Comparison of ENCODE assay signal across 9 mouse cellular contexts in genomic region chr9:99587505-99588202, GRCm38 (mm10). TPM values are rescaled to one million over a fixed set of nuclear protein-coding genes. Genes with fewer than 3 reads are reported as not detected.
DNase-seq lines count a peak whose midpoint lies in the region; ATAC-seq and TF ChIP-seq lines count a peak whose summit lies in the region.
"Had no signal": no experiment of that assay in that cellular context is flagged by ENCODE, and none has a peak within 500 bp of the region (broad histone marks: within the 10 kb centered on the region; RNA-seq: fewer than 3 reads in every experiment).

No protein-coding gene starts in this region.

- H3K9me3 ChIP-seq in forebrain, embryonic 11.5 days (ENCODE audit: control insufficient read depth, low read length), result no peaks in the 10 kb centered on the region
- H3K9me3 ChIP-seq in forebrain, embryonic 12.5 days, result no peaks in the 10 kb centered on the region
- no peaks in the 10 kb centered on the region for H3K9me3 ChIP-seq in kidney, embryonic 16.5 days (ENCODE audit: low read length)
- H3K9me3 ChIP-seq in lung, embryonic 15.5 days, result no peaks in the 10 kb centered on the region

- no peaks in the 10 kb centered on the region for H3K79me3 ChIP-seq in C2C12 (ENCODE audit: low read depth)

- no peak overlapping the region for H3K4me2 ChIP-seq in forebrain, embryonic 11.5 days (ENCODE audit: low read depth, low read length, severe bottlenecking)
- no peak overlapping the region for H3K4me2 ChIP-seq in forebrain, embryonic 12.5 days
- no peak overlapping the region for H3K4me2 ChIP-seq in kidney, embryonic 16.5 days (replicated peaks; ENCODE audit: low read depth, low read length)
- H3K4me2 ChIP-seq in lung, embryonic 15.5 days, result no peak overlapping the region

- no peaks in the 10 kb centered on the region for H3K4me1 ChIP-seq in forebrain, embryonic 11.5 days (replicated peaks; ENCODE audit: control insufficient read depth, insufficient read depth, low read length)
- H3K4me1 ChIP-seq in forebrain, embryonic 12.5 days, result no peaks in the 10 kb centered on the region
- no peaks in the 10 kb centered on the region for H3K4me1 ChIP-seq in bone marrow, adult 2 months (ENCODE audit: control insufficient read depth, insufficient read depth, low read length)
- no peaks in the 10 kb centered on the region for H3K4me1 ChIP-seq in kidney, embryonic 16.5 days (ENCODE audit: insufficient read depth, low read length)
- no peaks in the 10 kb centered on the region for H3K4me1 ChIP-seq in lung, embryonic 15.5 days

- no peak for TF ChIP-seq POLR2A in bone marrow, adult 2 months (IDR thresholded peaks at IDR 0.05; ENCODE audit: borderline replicate concordance, control insufficient read depth, low read depth, low read length)

- peak; percentile 81 for DNase-seq in forebrain, embryonic 11.5 days (ENCODE audit: low spot score)
- peak; percentile 36 for DNase-seq in spleen, adult 12 weeks (ENCODE audit: low spot score)

- peak; percentile 46; the same call in 1 of the 2 replicates for ATAC-seq in forebrain, embryonic 11.5 days (replicated peaks; ENCODE audit: low FRiP score)
- no peak; the same call in 1 of the 2 replicates for ATAC-seq in forebrain, embryonic 12.5 days (ENCODE audit: low FRiP score)
- peak; percentile 68 for ATAC-seq in erythroid progenitor cell, adult 5-6 weeks (replicated peaks; ENCODE audit: low FRiP score, poor library complexity, severe bottlenecking)
- ATAC-seq in kidney, embryonic 16.5 days (ENCODE audit: low FRiP score, low TSS enrichment), result peak; percentile 42; the same call in 1 of the 2 replicates
- peak; percentile 46; the same call in 1 of the 2 replicates for ATAC-seq in lung, embryonic 15.5 days (ENCODE audit: borderline replicate concordance, extremely low read depth, low FRiP score, low TSS enrichment)

- no peaks in the 10 kb centered on the region for H3K79me2 ChIP-seq in C2C12 (ENCODE audit: control insufficient read depth, insufficient read depth)

- peak; percentile 63 for TF ChIP-seq CTCF in C2C12 (IDR thresholded peaks at IDR 0.05; ENCODE audit: control insufficient read depth, insufficient read depth, insufficient read length)
- TF ChIP-seq CTCF in bone marrow, adult 2 months (IDR thresholded peaks at IDR 0.05; ENCODE audit: control insufficient read depth, insufficient read depth, low read length), result peak; percentile 77

- no peak overlapping the region for H3K27ac ChIP-seq in forebrain, embryonic 11.5 days (ENCODE audit: low read depth, low read length)
- no peak overlapping the region for H3K27ac ChIP-seq in forebrain, embryonic 12.5 days
- no peak overlapping the region for H3K27ac ChIP-seq in bone marrow, adult 2 months (ENCODE audit: control insufficient read depth, insufficient read depth, low read depth, low read length, poor library complexity)
- no peak overlapping the region for H3K27ac ChIP-seq in kidney, embryonic 16.5 days (ENCODE audit: low read length)
- H3K27ac ChIP-seq in lung, embryonic 15.5 days, result no peak overlapping the region

- no peaks in the 10 kb centered on the region; the same call in 1 of the 2 replicates for H3K36me3 ChIP-seq in forebrain, embryonic 11.5 days (ENCODE audit: control insufficient read depth, insufficient read depth, low read length)
- peaks cover 24% of the 10 kb centered on the region for H3K36me3 ChIP-seq in forebrain, embryonic 12.5 days (replicated peaks)
- H3K36me3 ChIP-seq in C2C12 (ENCODE audit: control insufficient read depth, insufficient read depth), result peaks cover 19% of the 10 kb centered on the region
- H3K36me3 ChIP-seq in kidney, embryonic 16.5 days (ENCODE audit: insufficient read depth, low read length), result peaks cover 12% of the 10 kb centered on the region
- H3K36me3 ChIP-seq in lung, embryonic 15.5 days, result peaks cover 18% of the 10 kb centered on the region

- H3K27me3 ChIP-seq in forebrain, embryonic 11.5 days (ENCODE audit: control insufficient read depth, insufficient read depth, low read length), result no peaks in the 10 kb centered on the region
- H3K27me3 ChIP-seq in forebrain, embryonic 12.5 days, result no peaks in the 10 kb centered on the region
- no peaks in the 10 kb centered on the region for H3K27me3 ChIP-seq in C2C12 (ENCODE audit: control insufficient read depth, insufficient read depth, insufficient read length)
- no peaks in the 10 kb centered on the region for H3K27me3 ChIP-seq in kidney, embryonic 16.5 days (ENCODE audit: insufficient read depth, low read length)
- H3K27me3 ChIP-seq in lung, embryonic 15.5 days, result no peaks in the 10 kb centered on the region

- H3K9ac ChIP-seq in forebrain, embryonic 11.5 days (ENCODE audit: low read length), result no peak overlapping the region
- H3K9ac ChIP-seq in forebrain, embryonic 12.5 days, result no peak overlapping the region
- no peak overlapping the region for H3K9ac ChIP-seq in kidney, embryonic 16.5 days (replicated peaks; ENCODE audit: low read length)
- H3K9ac ChIP-seq in lung, embryonic 15.5 days, result no peak overlapping the region

- no peak overlapping the region for H3ac ChIP-seq in C2C12 (ENCODE audit: control insufficient read depth, insufficient read length, low read depth)

- WGBS in forebrain, embryonic 11.5 days, result 29% methylated on average over 8 of the region's 8 CpGs
- WGBS in forebrain, embryonic 12.5 days, result 29% methylated on average over 8 of the region's 8 CpGs
- 27% methylated on average over 8 of the region's 8 CpGs for WGBS in bone marrow, adult 2 months
- 31% methylated on average over 8 of the region's 8 CpGs for WGBS in kidney, embryonic 16.5 days
- 27% methylated on average over 8 of the region's 8 CpGs for whole genome bisulfite sequencing in lung, embryonic 15.5 days

- H3K4me3 ChIP-seq in forebrain, embryonic 11.5 days (ENCODE audit: low read depth, low read length), result no peak overlapping the region
- H3K4me3 ChIP-seq in forebrain, embryonic 12.5 days (replicated peaks), result no peak overlapping the region
- H3K4me3 ChIP-seq in C2C12 (ENCODE audit: insufficient read depth, poor library complexity, severe bottlenecking), result no peak overlapping the region
- no peak overlapping the region for H3K4me3 ChIP-seq in bone marrow, adult 2 months (replicated peaks; ENCODE audit: control insufficient read depth, low read depth, low read length)
- no peak overlapping the region for H3K4me3 ChIP-seq in kidney, embryonic 16.5 days (ENCODE audit: low read length)
- no peak overlapping the region for H3K4me3 ChIP-seq in lung, embryonic 15.5 days

TF ChIP-seq in C2C12, 6 proteins besides CTCF, POLR2A, EP300 and RAD21 (continues in another document):
- TF ChIP-seq USF1 (IDR thresholded peaks at IDR 0.05; ENCODE audit: low read depth) (no peak), CEBPB (IDR thresholded peaks at IDR 0.05; ENCODE audit: low read depth) (no peak), FOSL1 (IDR thresholded peaks at IDR 0.05; ENCODE audit: insufficient read depth, low read length, poor library complexity, severe bottlenecking) (no peak), MYOD1 (IDR thresholded peaks at IDR 0.05; ENCODE audit: control insufficient read depth, insufficient read length, low read depth) (no peak)

RNA-seq across cellular contexts. Expression of gene Dbr1, which starts 12.1 kb away (rescaled TPM):
- 37.2 and 39.8 TPM in 2 replicates for polyA plus RNA-seq in forebrain, embryonic 11.5 days (2014; fragmentation: Nextera tagmentation; extraction: Ambion mirVana)
- 35.7 and 37.5 TPM in 2 replicates for polyA plus RNA-seq in forebrain, embryonic 12.5 days (2016; fragmentation: Nextera tagmentation; extraction: Ambion mirVana)
- 13.8 TPM for polyA plus RNA-seq in C2C12 (2012; fragmentation: generic; extraction: Trizol)
- 15.1 and 16.2 TPM in 2 replicates for polyA plus RNA-seq in bone marrow, adult 2 months (2011; ENCODE audit: insufficient read depth, insufficient read length, low replicate concordance, missing spikeins)
- 7.5 and 11.5 TPM in 2 replicates for total RNA-seq in erythroid progenitor cell, adult 5-6 weeks (2015; ENCODE audit: low replicate concordance)
- total RNA-seq in erythroid progenitor cell, adult 5-6 weeks (2017; ENCODE audit: low replicate concordance), result 12.3 and 32.3 TPM in 2 replicates
- polyA plus RNA-seq in kidney, embryonic 16.5 days (2015; fragmentation: Nextera tagmentation; extraction: Ambion mirVana), result 33.0 and 33.9 TPM in 2 replicates
- 33.1 and 35.8 TPM in 2 replicates for polyA plus RNA-seq in lung, embryonic 15.5 days (2015; fragmentation: Nextera tagmentation; extraction: Ambion mirVana)

RNA-seq across cellular contexts. Expression of gene Armc8, which starts 19.0 kb away (rescaled TPM):
- polyA plus RNA-seq in forebrain, embryonic 11.5 days (2014; fragmentation: Nextera tagmentation; extraction: Ambion mirVana), result 38.9 and 39.9 TPM in 2 replicates
- polyA plus RNA-seq in forebrain, embryonic 12.5 days (2016; fragmentation: Nextera tagmentation; extraction: Ambion mirVana), result 43.0 and 44.2 TPM in 2 replicates
- 7.0 TPM for polyA plus RNA-seq in C2C12 (2012; fragmentation: generic; extraction: Trizol)
- 8.0 and 11.9 TPM in 2 replicates for polyA plus RNA-seq in bone marrow, adult 2 months (2011; ENCODE audit: insufficient read depth, insufficient read length, low replicate concordance, missing spikeins)
- total RNA-seq in erythroid progenitor cell, adult 5-6 weeks (2015; ENCODE audit: low replicate concordance), result 20.9 and 30.6 TPM in 2 replicates
- 33.6 and 37.8 TPM in 2 replicates for total RNA-seq in erythroid progenitor cell, adult 5-6 weeks (2017; ENCODE audit: low replicate concordance)
- polyA plus RNA-seq in kidney, embryonic 16.5 days (2015; fragmentation: Nextera tagmentation; extraction: Ambion mirVana), result 24.3 and 25.0 TPM in 2 replicates
- 24.5 and 25.5 TPM in 2 replicates for polyA plus RNA-seq in lung, embryonic 15.5 days (2015; fragmentation: Nextera tagmentation; extraction: Ambion mirVana)

RNA-seq across cellular contexts. Expression of gene A4gnt, which starts 24.6 kb away (rescaled TPM):
- polyA plus RNA-seq in forebrain, embryonic 11.5 days (2014; fragmentation: Nextera tagmentation; extraction: Ambion mirVana), result not detected in 2 replicates
- polyA plus RNA-seq in forebrain, embryonic 12.5 days (2016; fragmentation: Nextera tagmentation; extraction: Ambion mirVana), result not detected in 2 replicates
- polyA plus RNA-seq in C2C12 (2012; fragmentation: generic; extraction: Trizol), result not detected
- polyA plus RNA-seq in bone marrow, adult 2 months (2011; ENCODE audit: insufficient read depth, insufficient read length, low replicate concordance, missing spikeins), result not detected in 2 replicates
- total RNA-seq in erythroid progenitor cell, adult 5-6 weeks (2015; ENCODE audit: low replicate concordance), result not detected in 2 replicates
- not detected in 2 replicates for total RNA-seq in erythroid progenitor cell, adult 5-6 weeks (2017; ENCODE audit: low replicate concordance)
- 0.68 and 0.94 TPM in 2 replicates for polyA plus RNA-seq in kidney, embryonic 16.5 days (2015; fragmentation: Nextera tagmentation; extraction: Ambion mirVana)
- not detected in 2 replicates for polyA plus RNA-seq in lung, embryonic 15.5 days (2015; fragmentation: Nextera tagmentation; extraction: Ambion mirVana)
- total RNA-seq: left cerebral cortex, postnatal 10 days had no signal

RNA-seq across cellular contexts. Expression of gene Dzip1l, which starts 41.6 kb away (rescaled TPM):
- 21.4 and 21.7 TPM in 2 replicates for polyA plus RNA-seq in forebrain, embryonic 11.5 days (2014; fragmentation: Nextera tagmentation; extraction: Ambion mirVana)
- polyA plus RNA-seq in forebrain, embryonic 12.5 days (2016; fragmentation: Nextera tagmentation; extraction: Ambion mirVana), result 20.6 and 22.3 TPM in 2 replicates
- polyA plus RNA-seq in C2C12 (2012; fragmentation: generic; extraction: Trizol), result 22.1 TPM
- 0.45 and 1.0 TPM in 2 replicates for polyA plus RNA-seq in bone marrow, adult 2 months (2011; ENCODE audit: insufficient read depth, insufficient read length, low replicate concordance, missing spikeins)
- total RNA-seq in erythroid progenitor cell, adult 5-6 weeks (2015; ENCODE audit: low replicate concordance), result not detected in 2 replicates
- not detected in 2 replicates for total RNA-seq in erythroid progenitor cell, adult 5-6 weeks (2017; ENCODE audit: low replicate concordance)
- 27.4 and 27.6 TPM in 2 replicates for polyA plus RNA-seq in kidney, embryonic 16.5 days (2015; fragmentation: Nextera tagmentation; extraction: Ambion mirVana)
- 32.7 and 33.8 TPM in 2 replicates for polyA plus RNA-seq in lung, embryonic 15.5 days (2015; fragmentation: Nextera tagmentation; extraction: Ambion mirVana)
